Mouse (Mus musculus) liver, embryonic 15.5 days (tissue): ENCODE results near the gene Pnpla2. TPM values are rescaled to one million over a fixed set of nuclear protein-coding genes. Genes with fewer than 3 reads are reported as not detected.

Experiments
- ATAC-seq: fragments of 200-750 bp; cut with Nextera tagmentation; 2 replicates; pipeline ENCODE4 v1.8.0; 2017; ENCODE audit warnings: moderate number of reproducible peaks, mild to moderate bottlenecking, moderate library complexity; ENCODE audit not compliant: insufficient read depth
- H3K27ac ChIP-seq: fragments of 300-500 bp; sonication (generic); replicated peaks from 2 replicates; pipeline ENCODE4 v1.5.1; 2015; ENCODE audit warnings: mild to moderate bottlenecking, inconsistent platforms
- H3K27me3 ChIP-seq: fragments of 300-500 bp; sonication (generic); 2 replicates; pipeline ENCODE4 v1.6.1; 2015; ENCODE audit warnings: mild to moderate bottlenecking, inconsistent platforms
- H3K36me3 ChIP-seq: fragments of 300-500 bp; sonication (generic); replicated peaks from 2 replicates; pipeline ENCODE4 v1.6.1; 2015; ENCODE audit warnings: moderate library complexity, mild to moderate bottlenecking, inconsistent platforms
- H3K4me1 ChIP-seq: fragments of 300-500 bp; sonication (generic); replicated peaks from 2 replicates; pipeline ENCODE4 v1.6.1; 2015; ENCODE audit warnings: inconsistent platforms
- H3K4me2 ChIP-seq: fragments of 300-500 bp; sonication (generic); 2 replicates; pipeline ENCODE4 v1.6.1; 2015; ENCODE audit warnings: moderate library complexity, mild to moderate bottlenecking, inconsistent platforms
- H3K4me3 ChIP-seq: fragments of 300-500 bp; sonication (generic); replicated peaks from 2 replicates; pipeline ENCODE4 v1.5.1; 2015; ENCODE audit warnings: mild to moderate bottlenecking, inconsistent platforms
- H3K9ac ChIP-seq: fragments of 300-500 bp; sonication (generic); 2 replicates; pipeline ENCODE4 v1.6.1; 2015; ENCODE audit warnings: moderate library complexity, mild to moderate bottlenecking, inconsistent platforms
- H3K9me3 ChIP-seq: fragments of 300-500 bp; sonication (generic); replicated peaks from 2 replicates; pipeline ENCODE4 v1.6.1; 2016; ENCODE audit warnings: inconsistent platforms
- WGBS: fragments of 180-500 bp; shearing (Covaris S2); methylation state at CpG from one replicate; pipeline ENCODE4 v1.1.7; 2015; ENCODE audit warnings: mixed read lengths; ENCODE audit not compliant: insufficient replicate concordance; 5-methylcytosine and 5-hydroxymethylcytosine counted together
- polyA plus RNA-seq: library from polyadenylated mRNA; unstranded; fragments of >200 nt; fragmentation: Nextera tagmentation; extraction: Ambion mirVana; gene quantifications from 2 replicates; pipeline ENCODE4 v1.2.1, GENCODE M21; 2015

Pnpla2 gene
- polyA plus RNA-seq, 1 experiment from 2014 or later = 15.3 TPM

GRCm38 (mm10) chr7:141463824-141464602 lies 9.0 kb downstream of the Pnpla2 start:
- ATAC-seq = no peak
- no peaks in the 10 kb centered on the region for H3K9me3 ChIP-seq
- H3K4me1 ChIP-seq = peaks cover 61% of the 10 kb centered on the region
- peak overlapping the region; percentile 35 for H3K4me2 ChIP-seq
- 0 out of 2 replicates have a peak overlapping the region, but pooled peaks have one; percentile 6 for H3K27ac ChIP-seq
- peaks cover 81% of the 10 kb centered on the region for H3K27me3 ChIP-seq
- WGBS = 23% methylated on average over 12 of the region's 12 CpGs
- peaks cover 8% of the 10 kb centered on the region; the same call in 1 of the 2 replicates for H3K36me3 ChIP-seq
- no peak overlapping the region for H3K9ac ChIP-seq
- no peak overlapping the region for H3K4me3 ChIP-seq

- no peaks in the 10 kb centered on the region for H3K9me3 ChIP-seq
- peak overlapping the region; percentile 35 for H3K4me2 ChIP-seq
- H3K27me3 ChIP-seq = peaks cover 74% of the 10 kb centered on the region
- H3K27ac ChIP-seq = no peak overlapping the region
- ATAC-seq = no peak
- H3K9ac ChIP-seq = no peak overlapping the region
- peaks cover 8% of the 10 kb centered on the region for H3K36me3 ChIP-seq
- H3K4me3 ChIP-seq = 0 out of 2 replicates have a peak overlapping the region, but pooled peaks have one; percentile 10
- H3K4me1 ChIP-seq = peaks cover 68% of the 10 kb centered on the region
- 8% methylated on average over 38 of the region's 38 CpGs for WGBS
Measured at GRCm38 (mm10) chr7:141464603-141465201, 9.7 kb downstream of the Pnpla2 start.

- Histone ChIP-seq H3K9ac (no peak overlapping the region), H3K4me1 (peaks cover 76% of the 10 kb centered on the region), H3K27me3 (peaks cover 66% of the 10 kb centered on the region), H3K36me3 (peaks cover 14% of the 10 kb centered on the region), H3K4me2 (no peak overlapping the region), H3K4me3 (no peak overlapping the region), H3K9me3 (no peaks in the 10 kb centered on the region), H3K27ac (no peak overlapping the region)
- WGBS = 42% methylated on average over 10 of the region's 10 CpGs
- ATAC-seq = no peak
Measured at GRCm38 (mm10) chr7:141465388-141466044, 10.5 kb downstream of the Pnpla2 start.

GRCm38 (mm10) chr7:141466045-141466394 lies 11.0 kb downstream of the Pnpla2 start:
- Histone ChIP-seq H3K4me3 (no peak overlapping the region), H3K4me2 (no peak overlapping the region), H3K4me1 (peaks cover 73% of the 10 kb centered on the region), H3K27ac (no peak overlapping the region), H3K9me3 (no peaks in the 10 kb centered on the region), H3K36me3 (peaks cover 19% of the 10 kb centered on the region), H3K9ac (no peak overlapping the region), H3K27me3 (peaks cover 60% of the 10 kb centered on the region)
- no peak for ATAC-seq
- WGBS = 48% methylated on average over 7 of the region's 7 CpGs

- Histone ChIP-seq H3K36me3 (peaks cover 26% of the 10 kb centered on the region), H3K4me2 (peak overlapping the region; percentile 96), H3K4me3 (peak overlapping the region; percentile 76), H3K4me1 (peaks cover 68% of the 10 kb centered on the region), H3K27ac (peak overlapping the region; percentile 81), H3K9me3 (no peaks in the 10 kb centered on the region), H3K27me3 (peaks cover 54% of the 10 kb centered on the region), H3K9ac (peak overlapping the region; percentile 83)
- 54% methylated on average over 10 of the region's 10 CpGs for WGBS
- ATAC-seq = no peak
Measured at GRCm38 (mm10) chr7:141466607-141467148, 11.7 kb downstream of the Pnpla2 start.

GRCm38 (mm10) chr7:141467230-141468030 lies 12.4 kb downstream of the Pnpla2 start, which contains the start of gene Cd151:
Gene Cd151 (plus strand): TSS chr7:141467392.
- peak; percentile 85 for ATAC-seq
- WGBS = under 1% methylated on average over 52 of the region's 52 CpGs
- Histone ChIP-seq H3K9ac (peak within 1 kb of the TSS; percentile 83), H3K27me3 (peaks cover 46% of the 10 kb centered on the region), H3K4me3 (peak within 1 kb of the TSS; percentile 76), H3K36me3 (peaks cover 32% of the 10 kb centered on the region), H3K4me1 (peaks cover 65% of the 10 kb centered on the region), H3K27ac (peak within 1 kb of the TSS; percentile 81), H3K9me3 (no peaks in the 10 kb centered on the region), H3K4me2 (peak within 1 kb of the TSS; percentile 96)

- Histone ChIP-seq H3K9ac (peak overlapping the region; percentile 83), H3K4me2 (peak overlapping the region; percentile 96), H3K4me1 (peaks cover 68% of the 10 kb centered on the region), H3K36me3 (peaks cover 38% of the 10 kb centered on the region), H3K27me3 (peaks cover 39% of the 10 kb centered on the region), H3K4me3 (peak overlapping the region; percentile 76), H3K9me3 (no peaks in the 10 kb centered on the region), H3K27ac (peak overlapping the region; percentile 81)
- WGBS = 25% methylated on average over 5 of the region's 5 CpGs
- no peak for ATAC-seq
Measured at GRCm38 (mm10) chr7:141468164-141468521, 13.1 kb downstream of the Pnpla2 start.

- Histone ChIP-seq H3K27ac (peak overlapping the region; percentile 81), H3K27me3 (peaks cover 34% of the 10 kb centered on the region), H3K4me1 (peaks cover 73% of the 10 kb centered on the region), H3K9ac (peak overlapping the region; percentile 83), H3K4me3 (peak overlapping the region; percentile 76), H3K36me3 (peaks cover 41% of the 10 kb centered on the region), H3K9me3 (no peaks in the 10 kb centered on the region), H3K4me2 (peak overlapping the region; percentile 96)
- ATAC-seq = peak; percentile 55
- 6% methylated on average over 8 of the region's 8 CpGs for WGBS
Measured at GRCm38 (mm10) chr7:141468522-141469211, 13.7 kb downstream of the Pnpla2 start.

GRCm38 (mm10) chr7:141469352-141469751 lies 14.4 kb downstream of the Pnpla2 start:
- no peak for ATAC-seq
- peaks cover 41% of the 10 kb centered on the region for H3K36me3 ChIP-seq
- H3K27me3 ChIP-seq = peaks cover 27% of the 10 kb centered on the region
- H3K4me2 ChIP-seq = peak overlapping the region; percentile 96
- peaks cover 78% of the 10 kb centered on the region for H3K4me1 ChIP-seq
- peak overlapping the region; percentile 81 for H3K27ac ChIP-seq
- peak overlapping the region; percentile 83; the same call in 1 of the 2 replicates for H3K9ac ChIP-seq
- H3K4me3 ChIP-seq = peak overlapping the region; percentile 76; the same call in 1 of the 2 replicates
- WGBS = 79% methylated on average over 6 of the region's 6 CpGs
- H3K9me3 ChIP-seq = no peaks in the 10 kb centered on the region
